Mouse (Mus musculus) cortical plate, adult 2 months (tissue): Measurements from ENCODE around the gene Oxct2a.

Experiments used
- CTCF ChIP-seq: fragments of 200-500 bp; IDR thresholded peaks from 2 replicates; pipeline ENCODE4 v1.5.1; 2011; ENCODE audit warnings: mild to moderate bottlenecking, control low read depth, low read length; ENCODE audit not compliant: insufficient read depth; ENCODE audit errors: extremely low read depth
- POLR2A ChIP-seq: fragments of 200-500 bp; IDR thresholded peaks from 2 replicates; pipeline ENCODE4 v1.6.1; 2011; ENCODE audit warnings: mild to moderate bottlenecking, low read length, control low read depth; ENCODE audit not compliant: insufficient read depth; ENCODE audit errors: extremely low read depth

DNA sequence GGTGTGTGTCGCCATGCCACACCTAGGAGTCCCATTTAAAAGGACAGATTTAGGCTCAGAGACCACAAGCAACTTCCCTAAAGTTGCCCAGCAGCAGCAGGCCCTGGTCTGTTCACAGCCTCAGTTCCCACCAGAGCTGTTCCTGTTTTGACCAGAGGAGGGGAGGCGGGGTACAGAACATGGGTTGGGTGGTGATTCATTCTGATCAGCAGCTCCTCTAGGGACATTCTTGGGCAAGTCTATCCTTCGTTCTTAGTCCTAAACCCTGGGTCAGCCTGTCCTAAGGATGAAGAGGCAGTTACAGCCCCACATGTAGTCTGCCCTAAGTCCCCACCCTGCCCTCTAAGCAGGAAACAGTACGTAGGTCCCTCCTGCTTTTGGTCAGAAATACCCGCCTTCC is 16.8 kb upstream of the Oxct2a start:
- no peak for TF ChIP-seq CTCF
- no peak for TF ChIP-seq POLR2A
